Mouse (Mus musculus): ENCODE measurements at regions not wholly inside any gene's neighbourhood (a gene's known extent, or its start where the extent isn't known, plus 50 kb on each side); places are given as distances from the start of the nearest gene placed in this dataset.

DNA sequence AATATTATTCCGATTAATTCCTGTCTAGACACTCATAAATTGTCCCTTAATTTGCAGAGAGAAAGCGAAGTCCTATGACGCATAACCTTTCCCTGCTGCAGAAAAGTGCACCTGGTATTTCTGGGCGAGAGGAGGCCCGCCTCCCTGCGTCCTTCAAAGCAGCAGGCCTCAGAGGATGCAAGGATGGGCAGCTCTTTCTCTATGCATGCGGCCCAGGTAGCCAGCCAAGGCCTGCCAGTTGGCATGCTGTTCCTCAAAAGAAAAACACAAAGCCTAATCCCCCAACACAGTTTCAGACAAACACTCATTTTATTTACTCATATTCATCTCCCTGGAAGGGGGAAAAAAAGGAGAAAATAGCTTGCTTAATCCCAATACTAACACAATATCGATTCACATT lies 308.2 kb downstream of the Gm10295 start:
- no peak for DNase-seq (ENCODE audit: low spot score)

DNA sequence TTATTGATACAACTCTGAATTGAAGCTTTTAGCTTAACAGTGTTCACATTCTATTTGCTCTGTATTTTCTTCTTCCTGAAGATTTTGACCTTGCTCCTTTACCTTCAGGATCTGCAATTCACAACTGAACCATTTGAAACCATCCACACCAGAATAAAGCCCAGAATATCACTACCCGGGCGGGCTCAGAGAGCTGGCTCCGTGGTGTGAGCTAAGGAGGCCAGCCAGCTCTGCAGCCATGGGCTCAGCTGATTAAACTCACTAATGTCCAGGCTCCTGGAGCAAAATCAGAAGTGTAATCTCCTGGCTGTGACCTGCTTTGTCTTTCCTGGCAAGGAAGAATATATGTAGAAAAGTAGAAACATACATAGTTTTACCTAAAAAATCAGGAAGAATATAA lies 309.9 kb downstream of the Gm10295 start:
- no peak for DNase-seq (ENCODE audit: low spot score)

DNA sequence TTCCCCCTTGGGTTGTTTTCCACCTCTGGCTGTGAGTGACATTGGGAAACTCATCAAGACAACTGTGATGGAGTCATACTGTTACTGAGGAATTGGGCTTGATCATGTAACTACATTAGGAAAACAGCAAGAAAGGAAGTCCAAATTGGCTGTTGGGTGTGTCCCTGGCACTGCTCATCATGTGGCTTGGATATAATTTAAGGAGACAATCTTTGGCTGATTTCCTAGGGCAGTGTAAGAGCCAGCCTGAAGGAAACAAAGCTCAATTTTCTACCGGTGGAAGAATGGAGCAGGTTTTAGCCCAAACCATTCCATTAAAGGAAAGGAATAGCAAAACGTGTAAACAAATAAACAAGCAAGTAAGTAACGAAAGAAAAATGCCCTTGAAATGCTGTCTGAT lies 310.4 kb downstream of the Gm10295 start:
- peak; percentile 40 for DNase-seq (ENCODE audit: low spot score)

DNA sequence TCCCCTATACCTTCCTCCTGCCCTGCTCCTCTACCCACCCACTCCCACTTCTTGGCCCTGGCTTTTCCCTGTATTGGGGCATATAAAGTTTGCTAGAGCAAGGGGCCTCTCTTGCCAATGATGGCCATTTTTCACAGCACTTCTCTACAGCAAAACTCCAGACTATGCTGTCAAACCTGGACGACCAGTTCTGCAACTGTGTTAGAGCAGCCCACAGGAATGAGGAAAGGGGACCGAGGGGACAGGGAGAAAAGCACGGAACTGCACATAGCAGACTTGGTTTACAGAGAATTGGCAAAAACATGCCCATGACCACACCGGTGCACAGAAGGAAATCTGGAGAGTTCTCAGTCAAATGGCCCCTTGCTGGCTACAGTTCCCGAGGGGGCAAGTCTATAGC lies 312.7 kb downstream of the Gm10295 start:
- DNase-seq (ENCODE audit: low spot score), result no peak

DNA sequence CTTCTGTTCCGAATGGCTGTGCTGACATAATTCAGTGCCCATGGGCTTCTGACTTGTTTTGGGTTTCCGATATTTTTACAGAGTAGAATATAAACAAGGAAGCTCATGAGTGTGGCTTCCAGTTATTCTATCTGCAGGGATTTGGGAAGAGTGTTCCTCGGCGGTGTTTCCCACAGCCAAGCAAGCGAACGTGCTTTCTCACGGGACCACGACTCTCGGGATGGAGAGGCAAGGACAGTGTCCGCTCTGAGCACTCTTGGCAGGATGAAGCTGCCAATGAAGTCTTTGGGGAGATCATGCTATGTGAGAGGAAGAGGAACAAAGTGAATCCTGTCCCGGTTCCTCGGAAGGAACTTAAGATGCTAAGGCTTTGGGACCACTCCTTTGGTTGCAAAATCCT lies 318.2 kb downstream of the Gm10295 start:
- DNase-seq (ENCODE audit: low spot score), result no peak

DNA sequence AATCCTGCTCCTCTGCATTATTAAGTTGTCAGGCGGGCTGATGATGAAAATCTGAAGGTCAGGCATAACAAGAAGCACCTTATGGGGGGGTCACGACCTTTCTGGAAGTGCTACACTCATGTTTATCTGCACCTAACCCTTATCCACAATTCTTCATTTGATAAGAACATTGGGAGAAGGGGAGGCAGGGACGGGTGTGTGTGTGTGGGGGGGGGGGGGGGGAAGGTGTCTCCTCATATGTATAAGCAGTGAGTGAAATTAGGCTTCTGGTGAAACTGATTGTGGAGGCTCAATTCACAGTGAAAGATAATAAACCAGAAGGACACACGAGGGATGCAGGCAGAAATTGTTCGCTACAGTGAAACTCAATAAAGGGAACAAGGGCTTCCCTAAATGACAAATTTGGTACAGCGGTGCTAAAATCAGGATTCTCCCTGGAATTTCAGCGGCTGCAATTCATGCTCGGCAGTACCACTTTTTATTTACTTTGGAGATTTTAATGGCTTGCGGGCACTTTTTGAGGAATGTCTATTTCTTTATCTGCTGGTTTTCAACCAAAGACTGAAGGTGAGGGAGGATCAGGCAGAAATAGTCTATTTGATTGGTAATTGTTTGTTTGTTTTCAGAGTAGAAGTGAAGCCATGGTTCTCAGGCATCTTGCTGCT lies 327.2 kb downstream of the Gm10295 start:
- no peak for DNase-seq (ENCODE audit: low spot score)

DNA sequence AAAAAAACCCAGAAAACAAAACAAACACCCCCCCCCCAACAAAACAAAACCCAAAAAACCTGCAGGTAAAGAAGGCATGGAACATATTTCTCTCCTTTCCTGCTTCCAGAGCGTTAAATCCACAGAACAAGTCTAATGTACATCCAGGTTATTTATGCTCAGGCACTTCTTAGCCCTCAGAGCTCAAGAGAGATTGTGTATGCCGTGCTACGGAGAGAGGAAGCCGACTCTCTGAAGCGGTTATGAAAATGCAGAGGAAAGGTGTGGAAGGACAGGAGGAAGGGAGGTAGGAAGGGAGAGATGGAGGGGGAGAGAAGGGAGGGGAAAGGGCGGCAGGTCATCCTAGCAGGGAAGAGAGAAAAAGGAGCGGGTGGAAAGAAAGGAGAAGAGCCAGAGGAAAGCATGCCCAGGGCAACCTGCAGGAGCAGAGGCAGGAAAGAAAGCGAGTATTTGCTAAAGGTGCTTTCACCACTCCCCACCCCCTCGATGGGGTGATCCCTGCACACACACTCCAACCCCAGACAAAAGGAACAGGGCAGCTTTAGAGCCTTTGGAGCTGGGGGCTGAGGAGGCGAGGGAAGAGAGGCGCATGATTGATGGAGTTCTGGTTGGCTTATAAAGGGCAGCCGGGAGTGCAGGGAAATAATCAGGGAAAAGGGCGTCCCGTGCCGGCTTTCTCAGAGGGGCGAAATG lies 327.9 kb downstream of the Gm10295 start:
- DNase-seq (ENCODE audit: low spot score), result no peak
